Mouse (Mus musculus) MEL (cell line): Measurements from ENCODE around the gene Hsdl2.

Experiments
- CTCF ChIP-seq, 3 experiments: IDR thresholded peaks in 2 of 3; conservative IDR thresholded peaks in 1 of 3; 2 replicates each; pipeline ENCODE4 v1.5.1; 2011 to 2012; ENCODE audit warnings: low read length in 3 of 3, low read depth in 2 of 3, mild to moderate bottlenecking in 2 of 3, improper control_type of control experiment in 1 of 3, inconsistent platforms in 1 of 3, mixed read lengths in 1 of 3, moderate library complexity in 1 of 3; ENCODE audit not compliant: control insufficient read depth in 1 of 3, insufficient read depth in 1 of 3, poor library complexity in 1 of 3, severe bottlenecking in 1 of 3
- EP300 ChIP-seq, 2 experiments: IDR thresholded peaks; 2 replicates each; pipeline ENCODE4 v1.6.1; 2011; ENCODE audit warnings: improper control_type of control experiment in 2 of 2, low read length in 2 of 2, low read depth in 1 of 2, mild to moderate bottlenecking in 1 of 2
- GATA1 ChIP-seq: IDR thresholded peaks from 2 replicates; pipeline ENCODE4 v1.6.1; 2011; ENCODE audit warnings: low read depth, low read length, improper control_type of control experiment
- HCFC1 ChIP-seq: IDR thresholded peaks from 2 replicates; pipeline ENCODE4 v1.6.1; 2012; ENCODE audit warnings: low read depth, mild to moderate bottlenecking, inconsistent platforms, low read length, improper control_type of control experiment, moderate library complexity
- MAX ChIP-seq: IDR thresholded peaks from 2 replicates; pipeline ENCODE4 v1.6.1; 2011; ENCODE audit warnings: low read length, improper control_type of control experiment
- MXI1 ChIP-seq: IDR thresholded peaks from 2 replicates; pipeline ENCODE4 v1.6.1; 2011; ENCODE audit warnings: mild to moderate bottlenecking, low read depth, low read length, improper control_type of control experiment
- MYC ChIP-seq: IDR thresholded peaks from 2 replicates; pipeline ENCODE4 v1.6.1; 2011; ENCODE audit warnings: low read depth, mild to moderate bottlenecking, low read length, improper control_type of control experiment, moderate library complexity
- POLR2A ChIP-seq, 2 experiments: IDR thresholded peaks; 2 replicates each; pipeline ENCODE4 v1.6.1; 2011 to 2012; ENCODE audit warnings: low read length in 2 of 2, mild to moderate bottlenecking in 2 of 2, control low read depth in 1 of 2, improper control_type of control experiment in 1 of 2, low read depth in 1 of 2, moderate library complexity in 1 of 2; ENCODE audit not compliant: control insufficient read depth in 1 of 2, insufficient read depth in 1 of 2, poor library complexity in 1 of 2
- RCOR1 ChIP-seq: IDR thresholded peaks from 2 replicates; pipeline ENCODE4 v1.6.1; 2012; ENCODE audit warnings: low read depth, mild to moderate bottlenecking, inconsistent platforms, low read length, improper control_type of control experiment
- TBP ChIP-seq: IDR thresholded peaks from 2 replicates; pipeline ENCODE4 v1.8.0; 2011; ENCODE audit warnings: low read depth, low read length, improper control_type of control experiment
- ZC3H11A ChIP-seq: IDR thresholded peaks from 2 replicates; pipeline ENCODE4 v1.6.1; 2012; ENCODE audit warnings: low read depth, mild to moderate bottlenecking, inconsistent platforms, low read length, improper control_type of control experiment

- TF ChIP-seq EP300 (IDR thresholded peaks at IDR 0.05; ENCODE audit: low read depth in 1 of 2, low read length in 2 of 2) (no peak), MXI1 (no peak), MYC (no peak), MAX (no peak), RCOR1 (no peak), CTCF (IDR thresholded peaks at IDR 0.05 in 2 of 3, conservative IDR thresholded peaks at IDR 0.05 in 1 of 3; ENCODE audit: control insufficient read depth in 1 of 3, insufficient read depth in 1 of 3, low read depth in 2 of 3, low read length in 3 of 3, poor library complexity in 1 of 3, severe bottlenecking in 1 of 3) (no peak), ZC3H11A (no peak), HCFC1 (no peak), POLR2A (IDR thresholded peaks at IDR 0.05; ENCODE audit: control insufficient read depth in 1 of 2, insufficient read depth in 1 of 2, low read depth in 1 of 2, low read length in 2 of 2, poor library complexity in 1 of 2) (no peak), GATA1 (no peak), TBP (no peak)
These were observed 38.4 kb downstream of the Hsdl2 start for GRCm38 (mm10) chr4:59619611-59620245.
